Mouse (Mus musculus) cortical plate, adult 2 months (tissue): ENCODE data around the gene Pdzd8.
A peak's percentile ranks its signal among the peaks of the same experiment; 100 is the strongest.

Source experiments
- CTCF ChIP-seq: fragments of 200-500 bp; IDR thresholded peaks from 2 replicates; pipeline ENCODE4 v1.5.1; 2011; ENCODE audit warnings: mild to moderate bottlenecking, control low read depth, low read length; ENCODE audit not compliant: insufficient read depth; ENCODE audit errors: extremely low read depth
- POLR2A ChIP-seq: fragments of 200-500 bp; IDR thresholded peaks from 2 replicates; pipeline ENCODE4 v1.6.1; 2011; ENCODE audit warnings: mild to moderate bottlenecking, low read length, control low read depth; ENCODE audit not compliant: insufficient read depth; ENCODE audit errors: extremely low read depth

DNA sequence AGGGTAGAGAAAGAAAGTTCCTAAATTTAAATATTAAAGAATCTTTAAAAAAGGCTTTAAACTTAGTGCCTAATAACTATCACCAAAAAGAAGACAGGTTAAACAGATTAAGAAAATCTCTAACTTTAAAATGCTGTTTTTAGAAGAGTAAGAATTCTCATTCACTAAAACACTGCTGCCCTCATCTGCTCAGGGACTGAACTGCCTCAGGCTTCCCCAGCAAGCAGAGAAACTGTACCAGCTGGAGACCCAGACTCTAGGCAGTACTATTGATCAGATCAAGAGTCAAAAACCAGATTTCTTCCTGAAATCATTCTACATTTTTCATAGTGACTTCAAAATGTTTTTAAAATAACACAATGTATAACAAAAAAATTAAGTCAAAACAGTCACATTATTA is 29.0 kb downstream of the Pdzd8 start:
- TF ChIP-seq POLR2A (no peak), CTCF (peak; percentile 61)
